ENCODE assay signal across 8 mouse cellular contexts in the genomic region with DNA sequence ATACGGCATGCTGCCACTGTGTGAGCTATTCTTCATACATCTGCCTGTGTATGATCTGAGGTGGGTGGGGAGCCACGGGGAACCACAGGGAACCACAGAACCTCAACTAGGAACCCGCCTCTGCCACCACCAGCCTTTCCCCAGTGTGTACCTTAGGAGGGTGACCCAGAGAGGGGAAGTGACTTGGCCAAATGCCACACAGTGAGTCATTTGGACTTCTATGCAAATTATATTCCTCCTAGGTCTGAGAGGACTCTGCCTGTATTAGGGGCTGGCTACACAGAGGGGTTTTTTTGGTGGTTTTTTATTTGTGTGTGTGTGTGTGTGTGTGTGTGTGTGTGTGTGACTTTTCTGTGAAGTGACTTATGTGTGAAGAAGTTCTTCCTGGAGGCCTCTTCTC. TPM values are rescaled to one million over a fixed set of nuclear protein-coding genes. Genes with fewer than 3 reads are reported as not detected.
DNase-seq lines count a peak whose midpoint lies in the region; ATAC-seq lines count a peak whose summit lies in the region.

No protein-coding gene starts in this region.

- 55% methylated on average over 3 of the region's 3 CpGs for WGBS in heart, embryonic 15.5 days
- WGBS in lung, embryonic 16.5 days = 48% methylated on average over 3 of the region's 3 CpGs

- peaks cover 17% of the 10 kb centered on the region for H3K4me1 ChIP-seq in heart, embryonic 15.5 days (replicated peaks)
- peaks cover 32% of the 10 kb centered on the region for H3K4me1 ChIP-seq in lung, embryonic 16.5 days (replicated peaks; ENCODE audit: control insufficient read depth, insufficient read depth, low read length)

- H3K27me3 ChIP-seq in heart, embryonic 15.5 days = no peaks in the 10 kb centered on the region
- H3K27me3 ChIP-seq in lung, embryonic 16.5 days (ENCODE audit: control insufficient read depth, insufficient read depth, low read depth, low read length) = no peaks in the 10 kb centered on the region

- H3K4me3 ChIP-seq in heart, embryonic 15.5 days = no peak overlapping the region
- no peak overlapping the region for H3K4me3 ChIP-seq in lung, embryonic 16.5 days (ENCODE audit: low read length)

- no peaks in the 10 kb centered on the region for H3K36me3 ChIP-seq in heart, embryonic 15.5 days
- H3K36me3 ChIP-seq in lung, embryonic 16.5 days (ENCODE audit: control insufficient read depth, insufficient read depth, low read length) = no peaks in the 10 kb centered on the region

- no peak overlapping the region for H3K4me2 ChIP-seq in heart, embryonic 15.5 days
- no peak overlapping the region for H3K4me2 ChIP-seq in lung, embryonic 16.5 days (ENCODE audit: low read depth, low read length)

- ATAC-seq in heart, embryonic 15.5 days (replicated peaks; ENCODE audit: insufficient number of reproducible peaks, insufficient read depth, low FRiP score, low read depth) = peak; percentile 67; the same call in 1 of the 2 replicates
- ATAC-seq in lung, embryonic 16.5 days (ENCODE audit: low read depth) = no peak

- peak; percentile 39 for DNase-seq in urinary bladder, postnatal 25 days (ENCODE audit: low spot score)
- no peak for DNase-seq in urinary bladder, postnatal 10 days (ENCODE audit: low spot score)
- DNase-seq in retina, postnatal 1 day = no peak
- DNase-seq in cerebellum, adult 9-10 months = no peak
- no peak for DNase-seq in frontal cortex, postnatal 14 days (ENCODE audit: low spot score in 2 of 2)
- no peak for DNase-seq in ovary, adult 18-20 months (ENCODE audit: low spot score)

- no peak overlapping the region for H3K27ac ChIP-seq in heart, embryonic 15.5 days
- peak overlapping the region; percentile 36 for H3K27ac ChIP-seq in lung, embryonic 16.5 days (ENCODE audit: low read length)

- no peaks in the 10 kb centered on the region for H3K9me3 ChIP-seq in heart, embryonic 15.5 days (replicated peaks)
- H3K9me3 ChIP-seq in lung, embryonic 16.5 days (ENCODE audit: control insufficient read depth, low read length) = no peaks in the 10 kb centered on the region

- no peak overlapping the region for H3K9ac ChIP-seq in heart, embryonic 15.5 days
- no peak overlapping the region for H3K9ac ChIP-seq in lung, embryonic 16.5 days (ENCODE audit: low read length)

RNA-seq across cellular contexts. Expression of a gene that starts 9.9 kb away (rescaled TPM):
- polyA plus RNA-seq in heart, embryonic 15.5 days (2015; fragmentation: Nextera tagmentation; extraction: Ambion mirVana) = 5.7 and 6.3 TPM in 2 replicates
- polyA plus RNA-seq in lung, embryonic 16.5 days (2015; fragmentation: Nextera tagmentation; extraction: Ambion mirVana) = 8.9 and 9.2 TPM in 2 replicates
